Mouse (Mus musculus): ENCODE results near the gene Krt10.

Gene Krt10

DNA sequence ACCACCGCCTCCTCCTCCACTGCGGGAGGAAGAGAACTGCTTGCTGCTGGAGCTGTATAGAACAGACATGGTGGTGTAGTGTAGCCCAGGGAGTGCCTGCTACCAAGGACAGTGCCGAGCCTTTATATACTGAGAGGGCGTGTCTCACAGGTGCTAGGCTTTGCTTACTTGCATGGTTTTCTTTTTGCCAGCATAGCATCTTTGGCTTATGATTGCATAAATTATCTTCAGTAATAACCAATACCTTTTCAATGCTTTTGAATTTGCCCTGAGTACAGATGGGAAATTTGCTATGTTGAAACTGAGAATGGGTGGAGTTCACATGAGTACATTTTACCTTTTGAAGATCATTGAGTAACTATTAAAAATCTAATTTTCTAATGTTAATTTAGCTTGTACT lies at the start of gene Krt10:
TSS of gene Krt10 (minus strand) at position 101 of the 400 bp plus-strand sequence.
- DNase-seq (ENCODE audit: low read depth in 1 of 2, low spot score in 2 of 2), result no peak

DNA sequence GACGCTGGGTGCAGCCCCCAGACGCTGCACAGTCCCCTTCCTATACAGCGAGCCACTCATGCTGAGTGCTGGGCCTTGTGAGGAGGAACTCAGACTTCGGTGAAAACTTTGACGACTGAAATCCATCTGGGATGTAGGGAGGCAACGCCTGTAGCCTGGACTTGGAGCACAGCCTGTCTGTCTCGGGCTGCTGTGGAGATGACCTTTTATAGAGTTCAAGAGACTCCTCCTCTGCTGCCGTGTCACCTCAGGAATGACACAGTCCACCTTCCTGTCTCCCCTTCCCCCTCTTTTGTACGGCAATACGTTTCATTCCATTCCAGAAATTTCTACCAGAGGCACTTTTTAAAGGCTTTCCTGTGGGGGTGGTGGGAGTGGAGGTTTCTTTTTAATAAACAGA lies 48.8 kb upstream of the Krt10 start, which contains the start of gene Krt20:
TSS of gene Krt20 (minus strand) at position 179 of the 400 bp plus-strand sequence.
- no peak for DNase-seq (ENCODE audit: low read depth in 1 of 2, low spot score in 2 of 2)

DNA sequence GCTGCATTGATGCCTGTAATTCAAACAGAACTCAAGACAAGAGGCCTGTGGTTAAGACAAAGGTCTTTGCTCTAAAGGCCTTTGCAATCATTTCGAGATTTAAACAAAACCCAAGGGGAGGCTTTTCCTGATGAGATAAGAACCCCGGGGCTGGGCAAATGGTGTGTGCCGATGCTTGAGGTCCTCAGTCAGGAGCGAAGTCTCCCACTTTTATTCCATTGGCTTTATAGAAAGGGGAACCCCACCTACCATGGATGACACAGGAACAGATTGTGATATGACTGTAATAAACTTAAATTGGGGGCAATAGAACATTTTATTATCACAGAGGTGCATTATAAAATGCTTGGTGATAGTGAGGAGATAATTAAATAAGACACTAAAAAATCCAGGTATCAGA lies 47.5 kb upstream of the Krt10 start:
- no peak for DNase-seq (ENCODE audit: low read depth in 1 of 2, low spot score in 2 of 2)

DNA sequence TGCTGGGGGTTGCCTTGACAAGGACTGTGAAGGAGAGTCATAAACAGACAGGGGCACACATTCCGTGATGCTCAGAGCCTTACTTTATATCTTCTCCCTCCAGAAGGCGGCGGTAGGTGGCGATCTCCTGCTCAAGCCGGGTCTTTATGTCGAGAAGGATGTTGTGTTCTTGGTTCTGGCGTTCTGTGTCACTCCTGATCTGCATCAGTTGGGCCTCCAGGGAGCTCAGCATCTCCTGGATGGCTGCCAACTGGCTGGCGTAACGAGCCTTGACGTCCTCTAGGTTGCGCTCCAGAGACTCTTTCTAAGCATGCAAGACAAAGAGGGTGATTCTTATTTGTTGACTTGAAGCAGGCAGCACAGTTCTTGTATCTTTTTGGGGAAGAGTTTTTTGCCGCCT lies 41.5 kb upstream of the Krt10 start:
- DNase-seq (ENCODE audit: low read depth in 1 of 2, low spot score in 2 of 2), result no peak

DNA sequence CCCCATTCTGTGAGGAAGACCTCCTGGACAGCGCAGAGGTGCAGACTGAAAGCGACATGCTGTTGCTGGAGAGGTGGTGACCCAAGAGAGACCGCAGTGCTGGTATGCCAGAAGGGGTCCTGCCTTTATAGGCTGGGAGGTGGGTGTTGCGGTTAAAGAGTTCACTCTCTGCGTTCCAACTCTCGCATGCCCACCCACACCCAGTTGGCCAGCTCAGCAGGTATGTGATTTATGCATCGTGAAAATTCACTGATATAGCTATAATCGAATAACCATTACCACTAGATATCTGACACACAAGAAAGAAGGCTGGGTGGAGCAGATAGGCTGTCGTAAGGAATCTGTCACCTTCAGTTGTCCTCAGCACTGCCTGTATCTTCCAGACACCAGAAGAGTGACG lies 33.0 kb upstream of the Krt10 start, which contains the start of gene Krt12:
TSS of gene Krt12 (minus strand) at position 101 of the 400 bp plus-strand sequence.
- no peak for DNase-seq (ENCODE audit: low read depth in 1 of 2, low spot score in 2 of 2)

DNA sequence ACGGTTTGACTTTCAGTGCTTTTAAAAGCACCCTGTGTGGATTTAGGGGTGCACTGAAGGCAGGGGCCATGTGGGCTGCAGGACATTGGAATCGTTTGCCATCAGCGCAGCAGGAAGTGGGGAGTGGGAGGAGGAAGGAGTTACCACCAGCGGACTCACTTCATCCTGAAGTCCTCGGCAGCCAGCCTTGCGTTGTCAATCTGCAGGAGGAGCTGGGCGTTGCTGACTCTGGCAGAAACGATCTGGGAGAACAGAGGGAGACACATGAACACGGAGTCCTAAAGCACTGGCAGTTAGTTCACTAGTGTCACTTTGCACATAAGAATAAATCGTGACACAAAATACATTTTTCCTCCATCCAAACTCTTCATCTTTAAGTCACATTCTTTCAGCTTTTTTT lies 31.4 kb upstream of the Krt10 start:
- DNase-seq (ENCODE audit: low read depth in 1 of 2, low spot score in 2 of 2), result no peak

DNA sequence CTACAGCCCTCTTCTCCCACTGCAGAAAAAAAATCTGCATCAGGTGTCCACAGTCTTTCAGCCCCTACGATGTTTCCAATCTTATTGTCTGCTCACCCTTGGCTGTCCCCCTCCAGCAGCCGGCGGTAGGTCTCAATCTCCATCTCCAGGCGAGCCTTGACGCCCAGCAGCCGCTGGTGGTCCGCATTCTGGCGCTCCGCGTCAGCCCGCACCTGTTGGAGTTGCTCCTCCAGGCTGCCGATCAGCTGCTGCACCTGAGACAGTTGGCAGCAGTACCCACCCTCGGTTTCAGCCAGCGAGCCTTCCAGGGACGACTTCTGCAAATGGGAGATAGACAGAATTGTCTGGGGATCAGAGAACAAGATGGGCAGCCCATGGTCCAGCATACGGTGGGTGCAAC lies 28.7 kb upstream of the Krt10 start:
- no peak for DNase-seq (ENCODE audit: low read depth in 1 of 2, low spot score in 2 of 2)

DNA sequence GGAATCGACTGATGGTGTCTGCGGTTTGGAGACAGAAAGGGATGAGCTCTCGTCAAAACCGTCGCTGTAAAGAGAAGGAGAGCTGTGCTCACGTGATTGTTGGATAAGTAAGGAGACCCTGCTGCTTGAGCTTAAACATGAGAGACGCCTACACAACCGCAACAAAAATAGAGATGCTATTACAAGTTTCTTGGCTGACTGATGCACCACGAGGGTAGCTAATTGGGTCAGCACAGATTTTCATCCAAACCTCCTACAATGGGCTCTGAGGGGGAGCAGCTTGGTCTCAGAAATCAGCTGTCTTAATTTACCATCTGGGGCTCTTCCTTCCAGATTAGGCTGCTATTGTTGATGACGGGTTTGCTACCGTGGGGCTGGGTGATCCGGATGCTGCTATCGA lies 27.7 kb upstream of the Krt10 start:
- DNase-seq (ENCODE audit: low read depth in 1 of 2, low spot score in 2 of 2), result no peak

DNA sequence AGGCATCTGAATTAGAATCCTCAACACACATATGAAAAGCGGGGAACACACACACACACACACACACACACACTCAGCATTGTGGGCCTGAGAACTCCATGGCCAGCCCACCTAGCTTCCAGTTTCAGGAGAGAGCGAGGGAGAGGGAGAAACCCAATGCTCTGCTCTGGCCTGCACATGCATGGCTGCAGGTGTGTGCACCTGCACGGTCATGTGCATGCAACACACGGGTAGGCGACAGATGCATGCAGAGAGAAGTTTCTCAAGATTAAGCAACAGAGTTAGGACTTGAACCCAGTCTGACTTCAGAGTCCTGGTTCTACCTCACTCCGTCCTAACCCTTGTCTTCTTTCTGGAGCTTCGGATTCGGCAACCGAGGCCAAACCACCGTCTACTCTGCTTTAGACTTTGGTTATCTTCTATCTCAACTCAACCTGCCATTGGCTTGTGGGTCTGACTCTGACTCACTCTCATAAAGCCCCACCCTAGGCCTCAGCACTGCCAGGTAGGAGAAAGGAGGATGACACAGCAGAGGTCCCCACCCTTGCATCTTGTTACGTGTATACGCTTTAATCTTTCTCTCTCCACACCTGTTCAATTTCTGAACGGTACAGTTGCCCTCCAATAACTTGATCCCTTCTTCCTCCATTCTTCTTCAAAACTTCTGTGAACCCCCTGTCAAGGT lies 25.4 kb upstream of the Krt10 start:
- no peak for DNase-seq (ENCODE audit: low read depth in 1 of 2, low spot score in 2 of 2)

DNA sequence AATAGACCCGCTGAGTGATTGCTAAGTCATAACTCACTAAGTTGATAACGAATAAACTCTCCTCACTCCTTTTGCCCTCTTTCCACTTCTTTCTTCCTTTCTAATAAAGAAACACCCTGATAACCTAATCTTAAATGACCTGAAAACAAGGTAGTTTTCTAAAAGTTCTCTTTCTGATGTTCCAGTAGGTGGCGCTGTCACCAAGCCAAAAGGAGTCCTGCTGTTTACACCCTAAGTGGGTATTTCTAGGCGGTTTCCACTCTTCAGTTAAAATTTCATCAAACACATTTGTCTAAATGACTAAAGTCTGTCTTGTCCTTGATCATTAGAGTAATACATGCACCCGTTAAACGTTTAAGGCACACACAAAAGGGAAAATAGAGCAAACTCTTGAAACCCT lies 24.1 kb upstream of the Krt10 start:
- DNase-seq (ENCODE audit: low read depth in 1 of 2, low spot score in 2 of 2), result no peak

DNA sequence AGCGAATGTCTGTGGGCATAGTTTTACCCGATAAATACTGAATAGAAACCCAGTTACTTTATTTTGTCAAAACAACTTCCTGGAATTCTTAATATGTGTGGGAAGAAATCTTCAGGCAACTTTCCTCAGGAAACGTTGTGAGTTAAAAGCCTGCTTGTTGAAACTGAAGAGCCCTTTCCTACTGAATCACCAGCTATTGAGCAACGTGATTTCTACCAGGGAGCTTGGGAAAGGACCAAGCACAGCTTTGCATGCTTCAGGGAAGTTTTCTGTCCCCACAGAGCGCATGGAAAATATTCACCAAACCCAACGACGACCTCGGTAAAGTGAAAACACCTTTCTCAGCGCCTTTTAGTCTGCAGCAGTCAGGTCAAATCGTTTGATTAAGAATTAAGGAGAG lies 17.0 kb upstream of the Krt10 start:
- no peak for DNase-seq (ENCODE audit: low read depth in 1 of 2, low spot score in 2 of 2)

DNA sequence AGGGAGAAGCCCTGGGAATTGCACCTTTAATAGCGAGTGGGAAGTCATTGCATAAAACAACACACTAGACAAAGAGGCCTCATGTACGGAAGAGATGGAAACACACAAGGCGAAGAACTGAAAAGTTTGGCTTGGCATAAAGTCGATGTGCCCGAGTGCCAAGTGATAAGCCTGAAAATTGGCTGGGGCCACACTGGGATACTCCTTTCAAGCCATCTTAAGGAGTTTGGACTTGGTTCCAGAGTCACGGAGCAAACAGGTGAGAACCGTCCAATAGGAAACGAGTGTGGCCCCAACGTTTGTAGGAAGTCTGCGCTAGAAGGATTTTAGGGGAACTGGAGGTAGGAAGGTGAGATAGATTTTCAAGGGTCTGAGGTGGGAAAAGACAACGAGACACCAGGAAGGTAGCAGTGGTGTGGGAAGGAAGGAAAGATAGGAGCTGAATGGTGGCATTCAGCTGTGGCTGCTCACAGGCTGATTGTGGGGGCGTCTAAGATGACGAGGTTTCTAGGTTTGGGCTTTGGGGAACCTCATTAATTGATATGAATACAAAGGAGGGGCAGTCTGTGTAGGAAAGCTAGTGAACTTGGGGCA lies 10.9 kb upstream of the Krt10 start:
- no peak for DNase-seq (ENCODE audit: low read depth in 1 of 2, low spot score in 2 of 2)

DNA sequence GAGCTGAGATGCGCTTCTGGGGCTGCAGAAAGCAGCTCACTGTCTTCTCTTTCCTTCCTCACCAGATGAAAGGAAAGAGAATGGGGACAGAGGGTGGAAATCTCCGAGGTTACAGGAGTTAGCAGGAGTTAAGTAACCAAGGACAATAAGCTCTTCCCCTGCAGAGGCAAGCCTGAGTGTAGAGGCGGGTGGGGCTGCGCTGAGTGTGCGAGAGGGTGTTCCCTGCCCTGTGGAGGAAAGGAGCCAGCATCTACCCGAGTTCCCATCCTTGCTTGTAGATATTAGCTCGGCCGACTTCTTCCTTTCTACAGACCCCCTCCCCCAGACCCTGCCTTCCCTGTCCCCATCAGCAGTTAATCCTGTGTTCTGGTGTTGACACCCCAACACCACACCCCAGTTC lies 9.7 kb upstream of the Krt10 start:
- no peak for DNase-seq (ENCODE audit: low read depth in 1 of 2, low spot score in 2 of 2)

DNA sequence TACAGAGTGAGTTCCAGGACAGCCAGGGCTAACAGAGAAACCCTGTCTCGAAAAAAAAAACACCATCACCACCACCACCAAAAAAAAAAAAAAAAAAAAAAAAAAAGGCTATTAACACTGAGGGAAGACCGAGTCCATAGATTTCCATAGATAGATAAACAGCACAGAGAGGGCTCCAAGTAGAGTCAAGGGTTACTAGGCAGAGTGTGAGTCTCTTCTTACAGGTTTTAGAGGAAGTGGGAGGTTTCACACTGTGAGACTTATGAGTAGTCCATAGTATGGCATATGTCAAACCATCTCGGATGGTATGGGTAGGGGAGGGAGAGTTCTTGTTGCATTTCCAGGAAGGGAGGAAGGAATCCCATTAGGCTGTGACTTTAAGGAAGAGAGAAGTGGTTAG lies 8.9 kb upstream of the Krt10 start:
- DNase-seq (ENCODE audit: low read depth in 1 of 2, low spot score in 2 of 2), result no peak

DNA sequence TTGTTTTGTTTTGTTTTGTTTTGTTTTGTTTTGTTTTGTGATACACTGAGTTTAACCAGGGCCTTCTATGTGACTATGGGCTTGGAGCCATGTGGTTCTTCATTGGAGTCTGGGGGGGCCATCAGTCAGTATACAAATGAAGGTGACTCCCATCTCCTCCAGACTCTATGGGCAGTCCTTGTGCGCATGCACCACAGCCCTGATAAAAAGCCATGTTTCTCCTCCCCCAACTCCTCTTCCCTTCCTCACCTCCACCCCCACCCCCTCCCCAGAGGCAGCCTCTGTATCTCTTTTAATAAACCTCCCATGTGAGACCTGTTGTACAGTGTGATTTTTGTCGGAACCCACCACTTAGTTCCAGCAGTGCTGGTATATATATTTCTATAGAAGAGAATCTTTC lies 7.5 kb upstream of the Krt10 start:
- no peak for DNase-seq (ENCODE audit: low read depth in 1 of 2, low spot score in 2 of 2)

DNA sequence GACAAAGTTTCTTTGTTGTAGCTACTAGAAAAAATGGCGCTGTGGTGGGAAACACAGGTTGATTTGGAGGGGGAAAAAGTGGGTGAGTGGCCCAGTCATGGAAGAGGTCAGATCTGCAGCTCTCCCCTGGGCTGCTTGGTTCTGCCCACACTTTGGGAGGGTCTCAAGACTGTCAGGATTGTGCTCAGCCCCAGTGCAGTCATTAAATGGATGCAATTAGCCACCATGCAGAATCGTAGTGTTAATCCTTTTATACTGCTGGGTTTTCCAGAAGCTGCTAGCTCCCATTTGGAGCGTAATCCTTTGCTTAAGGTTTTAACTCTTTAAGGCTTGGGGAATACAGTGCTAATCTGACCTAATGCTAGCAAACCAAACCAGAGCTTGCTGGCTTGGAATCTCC lies 6.9 kb upstream of the Krt10 start:
- no peak for DNase-seq (ENCODE audit: low read depth in 1 of 2, low spot score in 2 of 2)

DNA sequence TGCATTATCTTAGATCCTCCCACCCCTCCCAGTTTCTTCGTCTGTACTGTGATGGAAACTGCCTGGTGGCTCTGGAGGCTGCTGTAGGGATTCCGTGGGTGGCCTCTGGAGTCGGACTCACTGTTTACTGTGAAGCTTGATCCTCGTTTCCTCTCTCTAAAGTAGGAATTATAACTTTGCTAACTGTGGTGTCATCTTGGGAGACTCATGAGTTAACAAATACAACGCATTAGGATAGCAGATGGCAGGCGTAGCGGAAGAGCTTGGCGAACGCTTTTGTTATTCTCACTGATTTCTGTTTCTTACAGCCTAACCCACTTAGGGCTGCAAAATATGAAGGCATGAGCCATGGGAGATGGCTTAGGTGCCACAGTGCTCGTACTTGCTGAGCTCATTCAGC lies 3.3 kb upstream of the Krt10 start:
- DNase-seq (ENCODE audit: low read depth in 1 of 2, low spot score in 2 of 2), result no peak

DNA sequence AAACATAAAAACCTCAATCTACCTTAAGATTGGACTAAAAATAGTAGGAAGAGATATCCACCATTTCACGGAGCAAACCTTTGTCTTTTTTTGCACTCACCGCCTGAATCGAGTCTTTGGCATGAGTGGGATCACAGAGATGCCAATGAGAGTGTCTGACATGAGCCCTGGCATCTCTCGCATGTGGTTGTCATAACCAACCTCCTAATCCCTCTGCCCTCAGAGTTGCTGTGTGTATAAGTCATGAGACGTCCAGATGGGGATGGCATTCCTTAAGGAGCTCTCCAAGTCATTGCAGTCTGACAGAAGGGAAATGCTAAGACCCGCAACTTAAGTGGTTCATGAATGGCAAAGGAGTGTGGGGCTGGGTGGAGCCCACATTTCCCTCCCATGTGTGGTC lies 2.2 kb upstream of the Krt10 start:
- no peak for DNase-seq (ENCODE audit: low read depth in 1 of 2, low spot score in 2 of 2)

DNA sequence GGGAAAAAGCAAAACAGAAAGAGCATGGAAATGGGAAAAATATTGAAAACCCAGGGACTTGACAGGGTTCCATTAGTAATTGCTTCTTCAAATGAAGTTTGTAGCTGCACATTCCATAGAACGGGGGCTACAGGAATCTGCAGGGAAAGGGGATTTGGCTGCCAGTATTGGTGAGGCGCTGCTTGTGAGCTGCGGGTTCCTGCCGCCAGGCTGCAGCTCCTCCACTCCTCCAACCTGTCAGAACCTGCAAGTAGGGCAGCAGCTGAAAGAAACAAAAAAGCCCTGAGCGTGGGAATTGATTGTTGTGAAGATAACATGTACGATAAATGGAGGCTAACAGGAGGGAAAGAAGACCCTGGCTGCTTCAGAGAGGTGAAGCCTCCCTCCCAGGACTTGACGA lies 1.7 kb upstream of the Krt10 start:
- DNase-seq (ENCODE audit: low read depth in 1 of 2, low spot score in 2 of 2), result no peak

DNA sequence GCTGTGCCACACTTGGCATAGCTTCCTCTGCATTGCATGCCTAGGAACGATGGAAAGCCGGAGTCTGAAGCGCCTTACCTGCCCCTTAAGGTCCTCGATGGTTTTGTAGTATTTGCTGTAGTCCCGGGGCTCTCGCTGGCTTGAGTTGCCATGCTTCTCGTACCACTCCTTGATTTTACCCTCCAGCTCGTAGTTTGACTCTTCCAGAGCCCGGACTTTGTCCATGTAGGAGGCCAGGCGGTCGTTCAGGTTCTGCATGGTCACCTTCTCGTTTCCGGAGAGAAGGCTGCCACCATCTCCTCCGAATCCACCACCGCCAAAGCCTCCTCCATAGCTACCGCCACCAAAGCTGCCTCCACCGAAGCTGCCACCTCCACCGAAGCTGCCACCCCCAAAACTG lies 503 bp downstream of the Krt10 start:
- no peak for DNase-seq (ENCODE audit: low read depth in 1 of 2, low spot score in 2 of 2)

DNA sequence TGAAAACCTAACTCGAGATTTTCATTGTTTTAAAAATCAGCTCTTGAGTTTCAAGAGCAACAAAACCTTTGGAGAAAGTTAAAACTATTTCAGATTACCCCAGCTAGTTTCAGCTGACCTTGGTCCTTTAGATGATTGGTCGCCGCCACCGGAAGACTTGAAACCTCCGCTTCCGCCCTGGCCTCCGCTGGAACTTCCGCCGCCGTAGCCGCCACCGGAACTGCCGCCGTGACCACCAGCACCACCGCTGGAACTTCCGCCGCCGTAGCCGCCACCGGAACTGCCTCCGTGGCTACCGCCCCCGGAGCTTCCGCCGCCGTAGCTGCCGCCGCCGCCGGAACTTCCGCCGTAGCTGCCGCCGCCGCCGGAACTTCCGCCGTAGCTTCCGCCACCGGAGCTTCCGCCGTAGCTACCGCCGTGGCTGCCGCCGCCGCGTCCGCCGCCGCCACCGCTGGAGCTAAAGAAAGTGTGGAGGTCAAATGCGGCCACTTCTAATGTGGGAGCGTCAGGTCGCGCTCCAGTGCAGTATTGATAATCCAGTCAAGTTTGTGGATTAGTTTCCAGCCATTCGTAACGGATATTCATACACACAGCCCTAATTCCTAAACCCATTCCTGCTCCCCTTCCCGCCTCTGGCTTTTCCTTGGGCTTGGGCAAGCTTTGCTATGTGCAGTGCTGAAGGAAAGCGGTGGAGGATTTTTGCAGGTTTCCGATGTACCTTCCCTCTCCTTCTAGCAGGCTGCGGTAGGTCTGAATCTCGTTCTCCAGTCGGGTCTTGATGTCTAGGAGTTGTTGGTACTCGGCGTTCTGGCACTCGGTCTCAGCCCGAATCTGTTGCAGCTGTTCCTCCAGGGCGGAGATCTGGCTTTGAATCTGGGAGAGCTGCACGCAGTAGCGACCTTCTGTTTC lies 3.1 kb downstream of the Krt10 start:
- DNase-seq (ENCODE audit: low read depth in 1 of 2, low spot score in 2 of 2), result peak; percentile 31 to 62

DNA sequence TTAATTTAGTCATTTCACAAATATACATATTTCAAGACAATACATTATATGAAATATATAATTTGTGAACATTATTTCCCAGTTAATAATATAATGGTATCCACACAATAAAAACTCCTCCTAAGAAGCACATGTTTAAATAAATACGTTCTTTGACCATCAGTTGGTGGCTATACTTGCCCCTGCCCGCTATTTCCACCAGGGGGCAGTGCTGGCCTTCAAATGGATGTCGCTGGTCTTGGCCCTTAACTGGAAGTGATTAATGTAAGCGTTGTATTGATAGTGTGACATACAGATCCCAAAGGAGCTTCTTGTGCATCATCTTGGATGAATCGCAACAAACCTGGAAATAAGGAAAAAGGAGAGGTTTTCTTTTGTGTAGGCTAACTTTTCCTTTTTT lies 9.6 kb downstream of the Krt10 start:
- DNase-seq (ENCODE audit: low read depth in 1 of 2, low spot score in 2 of 2), result peak in 1 of 2 experiments; percentile 19
